Mouse (Mus musculus): ENCODE results near the gene Elovl2.
"Not testable (repeated sequence)": the region's sequence is repeated elsewhere in the genome, so short reads cannot be mapped to it uniquely, and the experiment has no call there.

The Elovl2 gene

DNA sequence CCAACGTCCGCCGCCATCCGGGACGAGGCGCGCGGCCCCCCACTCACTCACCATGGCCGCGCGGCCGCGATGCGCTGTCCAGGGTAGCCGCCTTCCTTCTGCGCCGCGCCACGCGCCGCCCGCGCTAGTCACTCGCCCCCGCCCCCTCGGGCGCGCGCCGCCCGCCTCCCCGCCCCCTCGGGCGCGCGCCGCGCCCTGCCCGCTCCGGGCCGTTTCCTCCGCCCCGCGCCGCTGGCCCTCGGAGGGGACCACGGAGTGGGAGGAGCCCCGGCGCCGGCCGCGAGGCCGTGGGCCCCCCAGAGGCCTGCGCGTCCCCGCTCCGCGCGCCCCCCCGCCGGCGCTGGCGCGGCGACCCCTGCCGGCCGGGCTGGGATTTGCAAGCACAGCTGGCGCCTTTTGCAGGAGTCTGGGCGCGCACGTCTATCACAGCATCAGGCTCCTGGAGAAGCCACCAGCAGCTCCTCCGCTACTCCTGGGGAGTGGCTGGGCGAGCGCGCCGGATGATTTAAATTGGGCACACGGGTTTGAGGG is at the start of gene Elovl2:
TSS of gene Elovl2 (minus strand) at position 102 of the 531 bp plus-strand sequence.
- peak; percentile 42 to 53 for DNase-seq

DNA sequence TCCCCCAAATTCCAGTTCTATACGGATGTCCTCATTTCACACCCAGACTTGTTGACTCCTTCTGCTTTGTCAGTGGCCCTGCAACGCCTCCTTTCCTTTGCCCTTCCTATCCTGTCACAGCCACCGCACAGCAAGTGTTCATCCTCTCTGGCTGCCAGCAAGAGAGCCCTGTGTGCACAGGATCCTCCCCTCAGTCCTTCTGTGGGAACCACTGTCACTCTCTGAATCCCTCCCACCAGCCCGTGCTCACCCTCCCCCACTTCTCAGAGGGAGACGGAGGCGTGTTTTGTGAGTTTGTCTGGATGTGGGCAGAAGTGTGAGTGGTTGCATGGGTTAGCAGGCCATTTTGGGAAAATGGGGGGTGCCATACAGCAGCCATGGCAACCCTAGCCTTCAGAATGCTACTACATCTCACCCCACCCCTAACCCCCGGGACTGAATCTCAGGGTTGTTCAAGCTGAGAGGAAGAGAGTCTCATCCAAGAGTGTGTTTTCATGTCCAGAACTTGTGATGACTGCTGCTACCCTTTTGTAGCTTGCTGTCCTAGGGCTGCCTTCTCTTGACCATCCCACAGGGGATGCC is 47.7 kb upstream of the Elovl2 start:
- DNase-seq = no peak

DNA sequence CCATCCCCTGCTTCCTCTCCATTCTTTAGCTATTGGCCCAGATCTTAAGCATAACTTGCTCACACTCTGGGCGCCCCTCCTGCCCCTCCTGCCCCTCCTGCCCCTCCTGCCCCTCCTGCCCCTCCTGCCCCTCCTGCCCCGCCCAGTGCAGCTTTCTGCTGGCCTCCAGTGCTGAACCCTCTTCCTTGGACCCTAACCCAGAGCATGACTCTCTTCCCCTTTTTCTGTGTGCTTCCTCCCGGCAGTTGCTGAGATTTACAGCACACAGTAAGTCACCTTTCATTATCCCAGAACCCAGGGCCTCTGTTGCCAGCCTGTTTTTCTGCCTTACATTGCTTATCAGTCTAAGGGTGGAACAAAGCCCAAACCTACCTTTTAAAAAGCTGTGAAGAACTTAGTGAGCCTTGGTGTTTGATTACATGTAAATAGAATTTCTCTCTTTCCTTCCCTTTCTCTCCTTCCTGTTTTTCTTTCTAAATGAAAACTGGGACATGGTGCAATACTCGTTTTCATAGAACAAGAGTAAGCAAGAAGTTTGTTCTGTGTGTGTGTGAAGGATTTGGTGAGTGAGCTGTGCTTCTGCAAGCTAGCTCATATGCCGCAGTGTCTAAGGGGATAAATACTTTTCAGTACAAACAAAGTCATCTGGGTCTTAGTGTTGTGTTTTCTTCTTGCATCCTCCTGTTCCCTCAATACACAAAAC is 43.2 kb upstream of the Elovl2 start:
- no peak for DNase-seq

DNA sequence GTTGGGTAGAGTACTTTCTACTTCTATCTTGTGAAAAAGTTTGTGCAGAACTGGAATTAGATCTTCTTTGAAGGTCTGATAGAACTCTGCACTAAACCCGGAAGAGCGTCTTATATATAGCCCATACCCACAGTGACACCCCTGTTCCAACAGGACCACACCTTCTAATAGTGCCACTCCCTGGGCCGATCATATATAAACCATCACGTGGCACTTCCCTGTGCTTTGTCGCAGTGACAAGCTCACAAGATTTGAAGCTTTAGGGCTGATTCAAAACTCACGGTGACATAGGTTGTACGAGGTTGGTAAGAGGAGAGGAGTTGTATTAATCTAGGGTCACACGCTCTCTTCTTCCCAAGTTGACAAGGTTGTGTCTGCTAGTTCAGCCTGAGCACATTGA is 41.4 kb upstream of the Elovl2 start:
- not testable (repeated sequence) for DNase-seq

DNA sequence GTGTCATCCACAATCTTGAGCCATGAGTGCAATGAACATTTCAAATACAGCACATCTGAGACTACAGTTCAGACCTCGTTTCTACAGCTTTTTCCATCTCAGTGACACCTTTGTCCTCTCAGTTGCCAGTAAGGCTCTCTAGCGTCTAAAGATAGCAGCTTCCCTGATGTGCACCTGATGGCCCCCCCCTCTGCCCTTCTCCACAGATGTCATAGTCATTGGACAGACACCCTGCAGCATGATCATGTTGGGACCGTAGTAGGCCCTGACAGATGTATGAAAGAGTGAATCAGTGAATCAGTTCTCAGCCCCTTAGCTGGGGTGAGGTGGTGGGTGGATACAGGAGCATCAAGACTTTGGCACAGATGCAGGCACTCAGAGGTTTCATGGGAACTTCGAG is 37.6 kb upstream of the Elovl2 start:
- no peak for DNase-seq

DNA sequence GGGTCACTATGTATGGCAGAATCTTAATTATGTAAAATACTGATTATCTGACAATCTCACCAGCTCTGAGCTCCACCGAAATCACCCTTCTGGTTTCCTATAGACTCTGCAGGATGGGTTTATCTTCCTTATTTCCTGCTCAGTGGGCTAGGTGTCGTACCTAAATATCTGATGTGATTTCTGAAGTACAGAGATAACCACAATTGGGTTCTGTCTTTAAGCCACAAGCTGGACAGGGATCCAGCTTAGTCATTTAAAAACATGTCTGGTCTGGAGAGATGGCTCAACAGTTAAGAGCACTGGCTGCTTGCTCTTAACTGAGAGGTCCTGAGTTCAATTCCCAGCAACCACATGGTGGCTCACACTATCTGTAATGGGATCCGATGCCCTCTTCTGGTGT is 36.8 kb upstream of the Elovl2 start:
- no peak for DNase-seq

DNA sequence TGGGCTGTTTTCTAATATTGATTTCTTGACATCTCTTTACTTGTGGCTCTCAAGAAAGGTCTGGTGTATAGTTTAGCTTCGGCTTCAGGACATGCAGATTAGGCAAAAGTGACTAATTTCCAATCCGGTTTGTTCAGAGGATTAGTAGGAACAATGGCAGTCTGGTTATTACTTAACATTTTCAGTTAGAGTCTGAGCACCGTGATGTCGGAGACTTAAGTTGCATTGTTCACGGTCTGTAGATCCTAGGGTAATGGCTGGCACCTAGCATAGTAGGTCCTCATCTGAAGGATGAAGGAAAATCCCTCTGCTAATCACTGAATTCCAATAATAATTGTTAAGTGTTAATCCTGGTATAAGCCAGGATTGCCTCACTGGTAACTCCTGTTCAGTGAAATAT is 35.9 kb upstream of the Elovl2 start:
- DNase-seq = no peak

DNA sequence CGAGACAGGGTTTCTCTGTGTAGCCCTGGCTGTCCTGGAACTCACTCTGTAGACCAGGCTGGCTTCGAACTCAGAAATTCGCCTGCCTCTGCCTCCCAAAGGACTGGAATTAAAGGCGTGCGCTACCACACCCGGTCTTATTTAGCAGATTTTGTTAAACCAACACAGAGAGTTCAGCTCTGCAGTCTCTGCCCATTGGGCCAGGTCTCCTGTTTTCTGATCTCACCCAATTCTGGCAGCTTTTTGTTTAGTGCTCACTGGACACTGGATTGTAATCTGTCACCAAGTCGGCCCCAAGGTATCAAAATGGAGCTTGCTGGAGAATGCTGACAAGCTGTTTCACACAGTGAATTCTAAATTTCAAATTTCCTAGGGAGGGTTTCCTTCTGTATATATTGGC is 32.5 kb upstream of the Elovl2 start:
- no peak for DNase-seq

DNA sequence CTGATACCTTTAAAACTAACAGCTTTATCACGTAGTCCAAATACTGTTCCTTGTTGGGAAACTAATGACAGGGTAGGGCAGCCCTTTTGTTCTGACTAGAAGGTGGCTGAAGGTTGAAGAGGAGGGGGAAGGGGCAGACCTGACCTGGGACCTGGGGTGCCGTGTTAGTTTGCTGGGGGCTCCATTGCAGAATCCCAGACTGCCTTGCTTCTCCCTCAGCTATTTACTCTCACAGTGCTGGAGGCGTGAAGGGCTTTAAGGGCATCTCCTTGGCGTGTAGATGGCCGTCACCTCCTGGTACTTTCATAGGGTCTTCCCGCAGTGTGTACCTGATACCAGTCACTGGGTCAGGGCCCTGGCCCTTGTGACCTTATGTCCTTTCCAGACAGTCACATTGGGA is 31.9 kb upstream of the Elovl2 start:
- no peak for DNase-seq

DNA sequence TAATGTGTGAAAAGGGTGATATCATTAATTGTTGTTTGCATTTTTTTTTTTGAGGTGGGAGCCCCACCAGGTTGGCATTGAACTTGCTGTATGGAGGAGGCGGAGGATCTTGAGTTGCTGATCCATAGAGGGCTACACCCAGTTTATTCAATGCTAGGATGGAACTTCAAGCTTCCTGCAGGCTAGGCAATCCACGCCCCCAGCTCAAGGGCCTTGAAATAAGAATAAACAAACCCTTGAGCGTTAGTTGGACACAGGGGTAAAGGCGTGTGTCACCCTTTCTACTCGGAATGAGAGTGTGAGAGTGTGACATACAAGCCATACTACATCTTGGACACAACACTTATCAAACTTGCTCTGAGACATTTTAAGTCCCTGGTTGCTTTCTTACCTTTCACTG is 31.5 kb upstream of the Elovl2 start:
- no peak for DNase-seq

DNA sequence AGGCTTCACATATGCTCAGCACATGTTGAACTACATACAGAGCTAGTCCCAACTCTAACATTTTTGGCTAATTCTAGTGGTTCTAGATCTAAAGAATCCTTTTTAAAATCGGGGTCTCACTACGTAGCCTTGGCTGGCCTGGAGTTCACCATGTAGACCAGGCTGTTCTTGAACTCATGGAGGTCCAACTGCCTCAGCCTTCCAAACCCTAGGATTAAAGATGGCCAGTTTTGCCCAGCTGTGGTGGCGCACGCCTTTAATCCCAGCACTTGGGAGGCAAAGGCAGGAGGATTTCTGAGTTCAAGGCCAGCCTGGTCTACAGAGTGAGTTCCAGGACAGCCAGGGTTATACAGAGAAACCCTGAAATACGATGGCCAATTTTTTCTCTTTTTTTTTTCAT is 31.0 kb upstream of the Elovl2 start:
- not testable (repeated sequence) for DNase-seq

DNA sequence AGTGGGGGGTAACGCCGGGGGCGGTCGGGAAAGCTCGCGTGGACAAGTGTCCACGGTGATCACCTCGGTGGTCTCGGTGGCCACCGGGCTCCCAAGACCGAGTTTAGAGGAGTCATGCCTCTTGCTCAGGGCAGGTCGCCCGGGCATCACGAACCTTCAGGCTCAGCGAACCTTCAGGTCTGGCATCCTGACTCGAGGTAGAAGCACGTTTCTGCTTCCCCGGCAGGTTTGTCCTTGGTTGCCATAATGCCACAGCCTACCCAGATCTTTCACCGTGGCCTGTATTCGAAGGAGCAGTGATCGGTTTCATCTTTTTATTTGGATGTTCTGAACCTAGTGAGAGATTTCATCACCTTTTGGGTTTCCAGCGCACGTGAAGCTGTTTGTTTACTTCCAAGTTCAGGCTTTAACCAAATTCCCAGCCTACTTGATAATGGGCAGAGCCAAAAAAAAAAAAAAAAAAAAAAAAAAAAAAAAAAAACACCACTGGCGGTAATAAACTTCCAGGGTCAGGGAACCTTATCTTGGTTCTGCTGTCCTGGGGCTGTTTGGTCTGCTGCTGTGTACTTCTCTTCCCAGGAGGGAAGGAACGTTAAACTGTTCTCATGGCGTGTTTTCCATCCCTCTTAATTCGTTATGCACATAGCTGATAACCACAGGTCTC is 30.2 kb upstream of the Elovl2 start:
- no peak for DNase-seq

DNA sequence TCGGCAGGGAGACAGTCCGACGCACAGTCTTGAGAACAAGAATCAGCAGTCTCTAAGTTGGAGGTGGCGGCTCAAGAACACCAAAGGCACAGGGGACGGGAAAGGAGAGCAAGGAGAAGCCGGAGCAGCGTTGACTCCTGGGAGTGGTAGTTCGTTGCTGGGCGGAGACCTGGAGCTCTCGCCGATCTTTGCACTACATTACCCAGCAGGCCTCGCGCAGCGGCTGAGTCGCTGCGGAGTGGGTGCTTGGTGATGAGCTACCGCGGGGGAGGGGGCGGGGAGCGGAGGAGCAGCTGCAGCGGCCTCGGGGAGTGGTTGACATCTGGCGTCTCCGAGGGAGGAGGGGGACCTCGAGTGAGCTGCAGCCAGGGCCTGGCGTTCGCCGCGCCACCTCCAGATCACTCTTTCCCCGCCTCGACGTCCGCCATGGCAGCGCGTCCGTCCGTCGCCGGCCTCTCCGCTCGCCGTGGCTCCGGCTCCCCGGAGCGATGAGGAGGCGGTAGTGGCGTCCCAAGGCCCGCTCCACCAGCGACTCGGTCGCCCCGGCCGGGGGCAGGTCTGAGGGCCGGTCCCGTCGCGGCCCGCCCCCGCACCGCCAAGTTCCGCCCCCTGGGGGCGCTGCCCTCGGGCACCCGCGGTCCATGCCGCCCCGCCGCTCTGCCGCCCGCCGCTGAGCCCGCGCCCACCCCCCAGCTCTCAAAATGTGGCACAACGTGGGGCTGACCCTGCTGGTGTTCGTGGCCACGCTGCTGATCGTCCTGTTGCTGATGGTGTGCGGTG is 29.5 kb upstream of the Elovl2 start, which contains the start of gene Smim13:
TSS of gene Smim13 (plus strand) at position 307 of the 780 bp plus-strand sequence.
- peak; percentile 94 to 96 for DNase-seq

DNA sequence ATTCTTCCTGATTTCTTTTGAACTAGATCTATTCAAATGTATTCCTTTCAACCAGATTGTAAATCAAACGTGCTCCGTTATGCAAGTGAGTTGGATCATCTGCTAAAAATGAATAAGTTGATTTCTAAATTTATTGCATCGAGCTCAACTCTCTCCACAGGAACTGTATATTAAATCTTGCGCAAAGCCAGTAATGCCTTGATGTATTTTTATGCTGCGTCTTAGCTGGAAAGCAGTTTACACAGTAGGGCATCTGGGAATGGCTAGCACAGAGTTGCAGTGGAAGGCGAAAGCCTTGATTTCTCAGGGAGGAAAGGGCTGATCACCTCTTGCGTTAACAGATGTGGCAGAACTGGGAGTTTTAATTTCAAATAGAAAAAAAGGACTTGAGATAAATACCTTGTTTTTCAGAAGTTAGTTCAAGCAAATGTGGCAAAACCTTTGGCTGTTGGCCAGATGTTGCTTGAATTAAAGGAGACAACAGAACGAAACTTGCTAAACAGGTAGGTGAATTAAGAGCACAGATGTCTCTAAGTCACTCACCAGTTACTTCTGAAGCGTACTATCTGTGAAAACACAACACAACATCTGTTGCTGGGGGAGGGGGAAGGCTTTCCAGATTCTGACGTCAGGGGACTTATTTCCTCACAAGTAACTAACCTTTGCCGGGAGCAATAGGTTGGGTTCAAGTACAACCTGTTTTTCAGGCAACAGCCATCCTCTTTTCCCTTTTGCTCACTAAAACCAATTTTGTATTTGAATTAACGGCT is 28.7 kb upstream of the Elovl2 start:
- DNase-seq = peak; percentile 55 to 77

DNA sequence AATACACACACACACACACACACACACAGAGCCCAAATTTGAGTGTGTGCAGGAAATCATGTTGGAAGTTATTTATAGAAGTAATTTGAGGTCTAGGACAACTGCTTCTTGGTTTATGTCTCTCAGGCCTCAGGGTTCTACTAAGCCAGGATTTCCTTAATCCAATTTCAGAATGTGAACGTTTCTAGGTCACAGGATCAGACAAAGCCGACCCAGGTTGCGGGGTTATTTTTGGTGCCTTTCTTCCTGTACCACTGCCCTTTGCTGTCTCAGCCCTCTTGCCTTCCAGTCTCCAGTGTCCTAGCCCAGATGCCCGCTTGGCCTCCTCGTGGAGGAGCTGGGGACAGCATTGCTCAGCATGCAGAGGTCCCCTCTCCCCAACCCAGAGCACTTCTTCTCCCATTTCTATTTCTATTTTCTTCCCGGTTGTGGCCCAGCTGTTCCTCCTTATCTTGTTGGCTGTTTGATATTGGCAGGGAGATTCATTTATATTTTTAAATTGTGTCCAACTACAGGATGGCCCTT is 24.2 kb upstream of the Elovl2 start:
- DNase-seq = no peak

DNA sequence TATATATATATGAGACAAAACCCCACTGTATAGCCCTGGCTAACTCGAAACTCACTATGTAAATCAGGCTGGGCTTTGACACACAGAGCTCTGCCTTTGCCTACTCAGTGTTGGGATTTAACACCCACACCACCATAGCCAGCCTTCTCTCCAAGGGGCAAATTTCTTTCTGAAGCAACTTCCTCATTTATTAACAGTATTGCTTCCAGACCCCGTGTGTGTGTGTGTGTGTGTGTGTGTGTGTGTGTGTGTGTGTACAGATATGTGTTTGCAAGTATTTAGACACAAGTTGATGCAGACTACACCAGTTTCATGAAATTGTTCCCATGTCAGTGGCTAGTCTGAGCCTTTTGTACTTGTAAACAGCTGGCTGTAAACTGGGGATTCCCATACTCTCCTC is 21.4 kb upstream of the Elovl2 start:
- DNase-seq = no peak

DNA sequence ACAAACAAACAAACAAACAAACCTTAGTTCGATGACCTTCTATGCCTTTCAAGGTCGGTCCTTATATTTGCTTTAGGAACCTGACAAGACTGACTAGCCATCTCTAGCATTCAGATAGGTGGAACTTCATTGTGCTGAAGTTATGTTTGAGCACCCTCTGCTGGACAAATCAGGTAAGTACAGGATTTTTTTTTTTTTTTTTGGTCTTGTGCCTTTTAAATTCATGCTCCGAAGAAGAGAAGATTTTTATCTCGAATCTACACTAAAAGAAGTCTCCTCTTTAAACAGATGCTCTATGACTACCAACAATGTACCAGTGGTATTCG is 18.6 kb upstream of the Elovl2 start:
- DNase-seq = no peak

DNA sequence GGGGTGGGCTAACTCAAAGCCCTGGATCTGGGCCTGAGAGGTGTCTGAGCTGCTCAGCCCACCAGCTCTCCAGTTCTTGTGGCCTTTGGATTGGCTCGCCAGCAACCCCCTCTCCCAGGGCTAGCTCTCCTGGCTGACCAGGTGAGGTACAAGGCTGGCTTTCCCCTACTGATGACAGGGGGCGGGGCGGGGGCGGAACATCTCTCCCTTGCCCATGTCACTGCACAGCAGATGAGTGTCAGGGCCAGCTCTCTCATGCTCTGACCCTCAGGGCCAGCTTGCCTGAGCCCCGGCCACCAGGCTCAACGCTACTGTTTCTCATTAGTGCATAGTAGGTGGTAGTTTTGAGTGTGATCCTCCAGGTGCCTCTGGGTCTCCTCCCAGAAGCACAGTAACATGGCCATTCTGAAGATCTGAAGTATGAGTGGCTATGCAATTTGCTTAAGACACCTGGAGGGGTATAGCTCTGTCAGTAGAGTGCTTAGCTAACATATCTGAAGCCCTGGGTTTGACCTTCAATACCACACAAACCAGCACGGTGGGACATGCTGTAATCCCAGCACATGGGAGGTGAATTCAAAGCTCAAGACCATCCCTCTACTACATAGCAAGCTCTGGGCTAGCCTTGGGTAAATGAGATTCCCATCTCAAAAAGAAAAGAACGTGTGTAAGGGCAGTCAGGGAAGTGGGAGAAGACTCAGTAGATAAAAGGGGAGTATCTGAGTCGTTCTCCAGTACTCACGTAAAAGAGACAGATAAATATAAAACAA is 18.0 kb upstream of the Elovl2 start:
- DNase-seq = no peak

DNA sequence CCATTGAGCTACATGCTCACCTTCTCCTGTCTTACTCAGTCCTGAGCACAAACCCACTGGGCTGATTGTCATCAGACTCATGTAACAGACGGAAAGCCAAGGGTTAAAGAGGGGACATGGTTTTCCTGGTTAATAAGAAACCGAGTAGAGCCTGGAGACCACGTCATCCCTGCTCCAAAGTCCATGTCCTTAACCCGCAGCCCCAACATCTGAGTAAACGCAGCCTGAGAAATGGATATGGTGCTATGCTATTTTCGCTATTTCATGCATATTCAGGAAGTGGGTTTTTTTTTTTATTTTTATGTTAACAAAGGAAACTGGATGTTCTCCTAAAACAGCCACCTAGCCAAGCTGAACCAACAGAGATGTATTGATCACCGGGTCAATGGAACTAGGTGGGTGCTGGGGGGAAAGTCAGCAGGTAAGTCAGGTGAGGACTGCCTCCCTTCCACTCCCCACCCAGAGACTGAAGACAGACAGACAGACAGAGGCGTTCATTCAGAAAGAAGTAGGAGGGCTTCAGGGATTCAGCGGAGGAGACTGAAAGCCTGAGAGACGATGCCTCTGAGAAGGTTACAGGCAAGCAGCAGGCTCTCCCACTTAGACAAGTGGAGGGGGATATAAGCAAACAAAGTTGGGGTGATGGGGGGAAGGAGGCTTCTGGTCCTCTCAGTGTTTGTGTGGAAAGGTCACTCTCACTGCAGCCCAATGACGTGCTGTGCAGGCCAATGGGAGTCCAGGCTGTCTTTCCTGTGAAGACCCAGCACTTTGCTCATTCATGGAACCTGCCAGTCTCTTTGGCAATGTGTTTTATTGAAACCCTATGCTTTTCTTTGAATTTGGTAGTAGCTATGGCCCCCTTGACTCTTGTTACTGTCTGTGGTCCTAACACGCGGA is 15.9 kb upstream of the Elovl2 start:
- no peak for DNase-seq

DNA sequence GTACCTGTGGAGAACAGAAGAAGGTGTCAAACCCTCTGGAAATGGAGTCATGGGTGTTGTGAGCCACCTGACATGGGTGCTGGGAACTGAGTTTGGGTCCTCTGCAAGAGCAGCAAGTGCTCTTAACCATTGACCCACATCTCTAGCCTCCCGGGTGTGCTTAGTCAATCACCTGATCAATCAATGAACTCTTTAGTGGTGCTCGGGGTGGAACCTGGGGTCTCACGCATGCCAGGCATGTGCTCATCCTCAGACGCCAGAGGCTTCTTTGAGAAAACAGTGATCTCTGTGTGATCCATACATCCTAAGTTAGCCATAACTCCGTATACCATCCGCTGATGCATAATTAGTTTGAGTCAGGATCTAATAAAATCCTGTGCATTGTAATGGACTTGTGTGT is 15.0 kb upstream of the Elovl2 start:
- no peak for DNase-seq
